In genomic region chr5:113014111-113014807, GRCm38 (mm10) we compare ENCODE assay signal across 8 mouse cellular contexts. TPM values are rescaled to one million over a fixed set of nuclear protein-coding genes. Genes with fewer than 3 reads are reported as not detected.
DNase-seq lines count a peak whose midpoint lies in the region; ATAC-seq and TF ChIP-seq lines count a peak whose summit lies in the region.

No protein-coding gene starts in this region.

- H3K4me3 ChIP-seq in erythroblast, embryonic 14.5 days (replicated peaks) = peak overlapping the region; percentile 56
- H3K4me3 ChIP-seq in ES-Bruce4 (ENCODE audit: low read depth, low read length) = peak overlapping the region; percentile 66
- H3K4me3 ChIP-seq in forebrain, embryonic 16.5 days (replicated peaks; ENCODE audit: low read length) = peak overlapping the region; percentile 51
- H3K4me3 ChIP-seq in limb, embryonic 13.5 days = peak overlapping the region; percentile 65
- H3K4me3 ChIP-seq in stomach, embryonic 15.5 days (replicated peaks) = peak overlapping the region; percentile 64

- TF ChIP-seq EP300 in ES-Bruce4 (IDR thresholded peaks at IDR 0.05; ENCODE audit: insufficient read depth, low read depth, low read length) = no peak

- H3K9me3 ChIP-seq in erythroblast, embryonic 14.5 days (ENCODE audit: control insufficient read depth, low read length) = no peaks in the 10 kb centered on the region
- no peaks in the 10 kb centered on the region for H3K9me3 ChIP-seq in ES-Bruce4 (replicated peaks; ENCODE audit: control insufficient read depth, insufficient read depth, low read length, poor library complexity, severe bottlenecking)
- no peaks in the 10 kb centered on the region for H3K9me3 ChIP-seq in forebrain, embryonic 16.5 days (ENCODE audit: control insufficient read depth, low read length)
- no peaks in the 10 kb centered on the region for H3K9me3 ChIP-seq in limb, embryonic 13.5 days
- no peaks in the 10 kb centered on the region for H3K9me3 ChIP-seq in stomach, embryonic 15.5 days

- H3K4me1 ChIP-seq in erythroblast, embryonic 14.5 days (ENCODE audit: control insufficient read depth) = no peaks in the 10 kb centered on the region
- H3K4me1 ChIP-seq in ES-Bruce4 (ENCODE audit: control insufficient read depth, insufficient read depth, low read length) = no peaks in the 10 kb centered on the region
- peaks cover 19% of the 10 kb centered on the region for H3K4me1 ChIP-seq in forebrain, embryonic 16.5 days (replicated peaks; ENCODE audit: control insufficient read depth, insufficient read depth, low read length)
- peaks cover 24% of the 10 kb centered on the region for H3K4me1 ChIP-seq in limb, embryonic 13.5 days
- peaks cover 13% of the 10 kb centered on the region for H3K4me1 ChIP-seq in stomach, embryonic 15.5 days

- peak overlapping the region; percentile 54 for H3K4me2 ChIP-seq in forebrain, embryonic 16.5 days (ENCODE audit: low read length)
- peak overlapping the region; percentile 79 for H3K4me2 ChIP-seq in limb, embryonic 13.5 days (replicated peaks)
- H3K4me2 ChIP-seq in stomach, embryonic 15.5 days = peak overlapping the region; percentile 81

- H3K36me3 ChIP-seq in erythroblast, embryonic 14.5 days (ENCODE audit: control insufficient read depth) = no peaks in the 10 kb centered on the region
- H3K36me3 ChIP-seq in ES-Bruce4 (ENCODE audit: control insufficient read depth, insufficient read depth, low read length, poor library complexity, severe bottlenecking) = no peaks in the 10 kb centered on the region
- H3K36me3 ChIP-seq in forebrain, embryonic 16.5 days (ENCODE audit: control insufficient read depth, insufficient read depth) = no peaks in the 10 kb centered on the region
- no peaks in the 10 kb centered on the region; the same call in 1 of the 2 replicates for H3K36me3 ChIP-seq in limb, embryonic 13.5 days
- H3K36me3 ChIP-seq in stomach, embryonic 15.5 days = no peaks in the 10 kb centered on the region

- no peak for ATAC-seq in erythroblast, adult 5-6 weeks (replicated peaks; ENCODE audit: low FRiP score, poor library complexity, severe bottlenecking)
- ATAC-seq in forebrain, embryonic 16.5 days = no peak; the same call in 1 of the 2 replicates
- no peak for ATAC-seq in limb, embryonic 13.5 days (ENCODE audit: low FRiP score, low read depth)
- no peak for ATAC-seq in stomach, embryonic 15.5 days (ENCODE audit: insufficient read depth, low FRiP score, low read depth)

- WGBS in forebrain, embryonic 16.5 days = 56% methylated on average over 16 of the region's 16 CpGs
- WGBS in limb, embryonic 13.5 days = 51% methylated on average over 16 of the region's 16 CpGs
- 39% methylated on average over 16 of the region's 16 CpGs for WGBS in stomach, embryonic 15.5 days

- no peak for TF ChIP-seq CTCF in ES-Bruce4 (IDR thresholded peaks at IDR 0.05; ENCODE audit: low read depth, low read length)

- DNase-seq in retina, embryonic 14.5 days (ENCODE audit: low spot score) = no peak
- no peak for DNase-seq in right cerebral cortex, adult 2 months (ENCODE audit: low spot score in 2 of 2)

- peaks cover 13% of the 10 kb centered on the region for H3K27me3 ChIP-seq in erythroblast, embryonic 14.5 days (ENCODE audit: control insufficient read depth)
- no peaks in the 10 kb centered on the region for H3K27me3 ChIP-seq in ES-Bruce4 (ENCODE audit: control insufficient read depth, insufficient read depth, low read length, poor library complexity, severe bottlenecking)
- H3K27me3 ChIP-seq in forebrain, embryonic 16.5 days (replicated peaks; ENCODE audit: control insufficient read depth, insufficient read depth, low read length) = 0 out of 2 replicates have a peak, but pooled peaks cover 2% of the 10 kb centered on the region
- peaks cover 22% of the 10 kb centered on the region; the same call in 1 of the 2 replicates for H3K27me3 ChIP-seq in limb, embryonic 13.5 days
- H3K27me3 ChIP-seq in stomach, embryonic 15.5 days (replicated peaks) = no peaks in the 10 kb centered on the region

- no peak for TF ChIP-seq POLR2A in ES-Bruce4 (IDR thresholded peaks at IDR 0.05; ENCODE audit: insufficient read depth, low read length)

- H3K9ac ChIP-seq in ES-Bruce4 (ENCODE audit: low read depth, poor library complexity, severe bottlenecking) = peak overlapping the region; percentile 56; the same call in 1 of the 2 replicates
- peak overlapping the region; percentile 64 for H3K9ac ChIP-seq in forebrain, embryonic 16.5 days (replicated peaks; ENCODE audit: low read depth, low read length)
- peak overlapping the region; percentile 75 for H3K9ac ChIP-seq in limb, embryonic 13.5 days
- no peak overlapping the region for H3K9ac ChIP-seq in stomach, embryonic 15.5 days

- no peak overlapping the region for H3K27ac ChIP-seq in ES-Bruce4 (ENCODE audit: insufficient read depth, low read length)
- no peak overlapping the region for H3K27ac ChIP-seq in forebrain, embryonic 16.5 days (ENCODE audit: low read length)
- H3K27ac ChIP-seq in limb, embryonic 13.5 days = no peak overlapping the region
- no peak overlapping the region for H3K27ac ChIP-seq in stomach, embryonic 15.5 days

RNA-seq across cellular contexts. Expression of gene Grk3, which starts 1.3 kb away (rescaled TPM):
- polyA plus RNA-seq in erythroblast, embryonic 14.5 days (2012) = under 0.01 TPM in 1 of 2 replicates, not detected in the other
- total RNA-seq in erythroblast, adult 5-6 weeks (2015; ENCODE audit: low replicate concordance) = 2.7 and 8.8 TPM in 2 replicates
- total RNA-seq in erythroblast, adult 5-6 weeks (2017; ENCODE audit: low replicate concordance) = 3.6 and 9.9 TPM in 2 replicates
- 5.1 and 5.3 TPM in 2 replicates for polyA plus RNA-seq in ES-Bruce4 (2011; ENCODE audit: insufficient read depth, insufficient read length, low read depth, missing spikeins)
- polyA plus RNA-seq in forebrain, embryonic 16.5 days (2015; fragmentation: Nextera tagmentation; extraction: Ambion mirVana) = 16.3 and 25.1 TPM in 2 replicates
- polyA plus RNA-seq in limb, embryonic 13.5 days (2015; fragmentation: Nextera tagmentation; extraction: Ambion mirVana) = 13.2 and 14.0 TPM in 2 replicates
- 13.6 and 13.8 TPM in 2 replicates for polyA plus RNA-seq in stomach, embryonic 15.5 days (2015; fragmentation: Nextera tagmentation; extraction: Ambion mirVana)

RNA-seq across cellular contexts. Expression of gene Crybb2, which starts 55.7 kb away (rescaled TPM):
- not detected in 2 replicates for polyA plus RNA-seq in erythroblast, embryonic 14.5 days (2012)
- not detected in 2 replicates for total RNA-seq in erythroblast, adult 5-6 weeks (2015; ENCODE audit: low replicate concordance)
- total RNA-seq in erythroblast, adult 5-6 weeks (2017; ENCODE audit: low replicate concordance) = not detected in 2 replicates
- polyA plus RNA-seq in ES-Bruce4 (2011; ENCODE audit: insufficient read depth, insufficient read length, low read depth, missing spikeins) = not detected in 2 replicates
- polyA plus RNA-seq in forebrain, embryonic 16.5 days (2015; fragmentation: Nextera tagmentation; extraction: Ambion mirVana) = not detected in 2 replicates
- polyA plus RNA-seq in limb, embryonic 13.5 days (2015; fragmentation: Nextera tagmentation; extraction: Ambion mirVana) = not detected in 2 replicates
- not detected in 2 replicates for polyA plus RNA-seq in stomach, embryonic 15.5 days (2015; fragmentation: Nextera tagmentation; extraction: Ambion mirVana)
